Mouse (Mus musculus): ENCODE measurements around the gene Zfp704. TPM values are rescaled to one million over a fixed set of nuclear protein-coding genes. Genes with fewer than 3 reads are reported as not detected.

The Zfp704 gene
- total and polyA plus RNA-seq, 3 experiments, result 0.02 to 0.22 TPM; not detected in 1

- DNase-seq (ENCODE audit: low spot score), result no peak
- H3K4me1 ChIP-seq (ENCODE audit: insufficient read depth, low read depth, low read length), result peaks cover 2% of the 10 kb centered on the region; the same call in 1 of the 2 replicates
- no peaks in the 10 kb centered on the region for H3K9me3 ChIP-seq (replicated peaks)
- H3K4me3 ChIP-seq (ENCODE audit: low read depth, low read length), result no peak overlapping the region
- peaks cover 4% of the 10 kb centered on the region for H3K36me3 ChIP-seq (replicated peaks)
- ATAC-seq (ENCODE audit: extremely low read depth, insufficient number of reproducible peaks, low FRiP score, poor library complexity, severe bottlenecking), result no peak
- H3K27me3 ChIP-seq (ENCODE audit: insufficient read depth, low read length), result no peaks in the 10 kb centered on the region; the same call in 1 of the 2 replicates
- TF ChIP-seq GATA1 (IDR thresholded peaks at IDR 0.05; ENCODE audit: borderline replicate concordance, low read length) (no peak), POLR2AphosphoS5 (IDR thresholded peaks at IDR 0.05; ENCODE audit: insufficient replicate concordance, low read depth, low read length) (no peak), GATA2 (IDR thresholded peaks at IDR 0.05; ENCODE audit: borderline replicate concordance, low read depth, low read length) (no peak), TAL1 (conservative IDR thresholded peaks at IDR 0.05; ENCODE audit: low read depth, low read length) (no peak), CTCF (IDR thresholded peaks at IDR 0.05; ENCODE audit: low read depth, low read length) (no peak)
Observed at GRCm38 (mm10) chr3:9461660-9462059, 148.2 kb downstream of the Zfp704 start.

GRCm38 (mm10) chr3:9460284-9460683 lies 149.6 kb downstream of the Zfp704 start:
- Histone ChIP-seq H3K36me3 (replicated peaks) (peaks cover 4% of the 10 kb centered on the region), H3K9me3 (replicated peaks) (no peaks in the 10 kb centered on the region), H3K4me1 (ENCODE audit: insufficient read depth, low read depth, low read length) (peaks cover 4% of the 10 kb centered on the region), H3K27me3 (ENCODE audit: insufficient read depth, low read length) (no peaks in the 10 kb centered on the region; the same call in 1 of the 2 replicates), H3K4me3 (ENCODE audit: low read depth, low read length) (no peak overlapping the region)
- DNase-seq (ENCODE audit: low spot score) (no peak), ATAC-seq (ENCODE audit: extremely low read depth, insufficient number of reproducible peaks, low FRiP score, poor library complexity, severe bottlenecking) (no peak)
- TF ChIP-seq GATA2 (IDR thresholded peaks at IDR 0.05; ENCODE audit: borderline replicate concordance, low read depth, low read length) (no peak), CTCF (IDR thresholded peaks at IDR 0.05; ENCODE audit: low read depth, low read length) (no peak), GATA1 (IDR thresholded peaks at IDR 0.05; ENCODE audit: borderline replicate concordance, low read length) (no peak), POLR2AphosphoS5 (IDR thresholded peaks at IDR 0.05; ENCODE audit: insufficient replicate concordance, low read depth, low read length) (no peak), TAL1 (conservative IDR thresholded peaks at IDR 0.05; ENCODE audit: low read depth, low read length) (no peak)

- no peaks in the 10 kb centered on the region for H3K36me3 ChIP-seq (replicated peaks)
- no peak overlapping the region for H3K4me3 ChIP-seq (ENCODE audit: low read depth, low read length)
- TF ChIP-seq GATA2 (IDR thresholded peaks at IDR 0.05; ENCODE audit: borderline replicate concordance, low read depth, low read length), result no peak
- TF ChIP-seq CTCF (IDR thresholded peaks at IDR 0.05; ENCODE audit: low read depth, low read length), result no peak
- TF ChIP-seq POLR2AphosphoS5 (IDR thresholded peaks at IDR 0.05; ENCODE audit: insufficient replicate concordance, low read depth, low read length), result no peak
- TF ChIP-seq TAL1 (conservative IDR thresholded peaks at IDR 0.05; ENCODE audit: low read depth, low read length), result no peak
- no peak for TF ChIP-seq GATA1 (IDR thresholded peaks at IDR 0.05; ENCODE audit: borderline replicate concordance, low read length)
- DNase-seq (ENCODE audit: low spot score) (no peak), ATAC-seq (ENCODE audit: extremely low read depth, insufficient number of reproducible peaks, low FRiP score, poor library complexity, severe bottlenecking) (no peak)
- H3K9me3 ChIP-seq (replicated peaks), result no peaks in the 10 kb centered on the region
- H3K4me1 ChIP-seq (ENCODE audit: insufficient read depth, low read depth, low read length), result peaks cover 9% of the 10 kb centered on the region
- no peaks in the 10 kb centered on the region for H3K27me3 ChIP-seq (ENCODE audit: insufficient read depth, low read length)
Observed at GRCm38 (mm10) chr3:9456380-9456890, 153.4 kb downstream of the Zfp704 start.

GRCm38 (mm10) chr3:9455351-9455750 lies 154.5 kb downstream of the Zfp704 start:
- DNase-seq (ENCODE audit: low spot score) (no peak), ATAC-seq (ENCODE audit: extremely low read depth, insufficient number of reproducible peaks, low FRiP score, poor library complexity, severe bottlenecking) (no peak; the same call in 1 of the 2 replicates)
- Histone ChIP-seq H3K36me3 (replicated peaks) (no peaks in the 10 kb centered on the region), H3K4me3 (ENCODE audit: low read depth, low read length) (no peak overlapping the region), H3K4me1 (ENCODE audit: insufficient read depth, low read depth, low read length) (peaks cover 9% of the 10 kb centered on the region), H3K9me3 (replicated peaks) (no peaks in the 10 kb centered on the region), H3K27me3 (ENCODE audit: insufficient read depth, low read length) (no peaks in the 10 kb centered on the region)
- TF ChIP-seq CTCF (IDR thresholded peaks at IDR 0.05; ENCODE audit: low read depth, low read length) (no peak), TAL1 (conservative IDR thresholded peaks at IDR 0.05; ENCODE audit: low read depth, low read length) (no peak), POLR2AphosphoS5 (IDR thresholded peaks at IDR 0.05; ENCODE audit: insufficient replicate concordance, low read depth, low read length) (no peak), GATA1 (IDR thresholded peaks at IDR 0.05; ENCODE audit: borderline replicate concordance, low read length) (no peak), GATA2 (IDR thresholded peaks at IDR 0.05; ENCODE audit: borderline replicate concordance, low read depth, low read length) (no peak)

GRCm38 (mm10) chr3:9454556-9455330 lies 155.1 kb downstream of the Zfp704 start:
- Histone ChIP-seq H3K27me3 (ENCODE audit: insufficient read depth, low read length) (no peaks in the 10 kb centered on the region), H3K36me3 (replicated peaks) (no peaks in the 10 kb centered on the region), H3K4me3 (ENCODE audit: low read depth, low read length) (no peak overlapping the region), H3K4me1 (ENCODE audit: insufficient read depth, low read depth, low read length) (peaks cover 9% of the 10 kb centered on the region), H3K9me3 (replicated peaks) (no peaks in the 10 kb centered on the region)
- ATAC-seq (ENCODE audit: extremely low read depth, insufficient number of reproducible peaks, low FRiP score, poor library complexity, severe bottlenecking) (peak; percentile 59), DNase-seq (ENCODE audit: low spot score) (no peak)
- TF ChIP-seq GATA1 (IDR thresholded peaks at IDR 0.05; ENCODE audit: borderline replicate concordance, low read length), result no peak
- TF ChIP-seq CTCF (IDR thresholded peaks at IDR 0.05; ENCODE audit: low read depth, low read length), result no peak
- TF ChIP-seq POLR2AphosphoS5 (IDR thresholded peaks at IDR 0.05; ENCODE audit: insufficient replicate concordance, low read depth, low read length), result no peak
- no peak for TF ChIP-seq TAL1 (conservative IDR thresholded peaks at IDR 0.05; ENCODE audit: low read depth, low read length)
- no peak for TF ChIP-seq GATA2 (IDR thresholded peaks at IDR 0.05; ENCODE audit: borderline replicate concordance, low read depth, low read length)

- Histone ChIP-seq H3K9me3 (replicated peaks) (peaks cover 4% of the 10 kb centered on the region), H3K36me3 (replicated peaks) (no peaks in the 10 kb centered on the region), H3K4me1 (ENCODE audit: insufficient read depth, low read depth, low read length) (peaks cover 9% of the 10 kb centered on the region), H3K27me3 (ENCODE audit: insufficient read depth, low read length) (no peaks in the 10 kb centered on the region; the same call in 1 of the 2 replicates), H3K4me3 (ENCODE audit: low read depth, low read length) (no peak overlapping the region)
- no peak for ATAC-seq (ENCODE audit: extremely low read depth, insufficient number of reproducible peaks, low FRiP score, poor library complexity, severe bottlenecking)
- DNase-seq (ENCODE audit: low spot score), result no peak
- TF ChIP-seq POLR2AphosphoS5 (IDR thresholded peaks at IDR 0.05; ENCODE audit: insufficient replicate concordance, low read depth, low read length) (no peak), GATA1 (IDR thresholded peaks at IDR 0.05; ENCODE audit: borderline replicate concordance, low read length) (no peak), GATA2 (IDR thresholded peaks at IDR 0.05; ENCODE audit: borderline replicate concordance, low read depth, low read length) (no peak), CTCF (IDR thresholded peaks at IDR 0.05; ENCODE audit: low read depth, low read length) (no peak), TAL1 (conservative IDR thresholded peaks at IDR 0.05; ENCODE audit: low read depth, low read length) (no peak)
Observed at GRCm38 (mm10) chr3:9450521-9450920, 159.4 kb downstream of the Zfp704 start.

Measured in G1E (cell line).